Mouse (Mus musculus): ENCODE results near the gene Bhmt.
"Not testable (repeated sequence)": the region's sequence is repeated elsewhere in the genome, so short reads cannot be mapped to it uniquely, and the experiment has no call there.

Gene Bhmt

DNA sequence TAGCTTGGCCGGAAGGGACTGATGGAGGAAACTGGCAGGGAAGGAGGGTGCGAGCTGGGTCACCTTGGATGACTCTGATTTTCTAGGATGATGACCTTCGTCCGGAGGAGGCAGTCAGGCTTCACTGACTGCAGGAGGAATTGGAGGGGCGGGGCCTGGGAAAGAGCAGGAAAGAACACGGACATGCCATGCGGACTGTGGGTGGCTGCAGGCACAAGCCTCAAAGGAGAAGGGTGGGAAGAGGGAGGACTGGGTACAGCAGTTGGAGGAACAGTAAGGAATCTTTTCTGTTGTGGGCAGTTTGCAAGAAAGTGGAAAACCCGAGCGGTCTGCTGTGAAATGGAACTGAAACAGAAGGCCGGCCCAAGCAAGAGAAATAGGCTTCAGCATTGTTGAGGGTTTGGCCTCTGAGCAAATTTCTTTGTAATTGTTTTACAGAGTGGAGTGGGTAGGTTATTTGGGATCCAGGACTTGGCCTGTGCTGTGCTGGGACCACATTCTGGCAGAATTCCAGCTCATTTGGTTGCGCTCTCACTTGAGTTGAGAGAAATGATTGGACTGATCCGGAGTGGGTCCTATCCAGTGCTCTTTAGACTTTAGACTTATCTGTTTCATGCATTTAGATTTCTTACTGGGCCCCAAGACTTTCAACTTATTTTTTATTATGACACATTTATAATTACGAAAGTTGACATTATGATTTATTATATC is 30.7 kb downstream of the Bhmt start:
- no peak for DNase-seq

DNA sequence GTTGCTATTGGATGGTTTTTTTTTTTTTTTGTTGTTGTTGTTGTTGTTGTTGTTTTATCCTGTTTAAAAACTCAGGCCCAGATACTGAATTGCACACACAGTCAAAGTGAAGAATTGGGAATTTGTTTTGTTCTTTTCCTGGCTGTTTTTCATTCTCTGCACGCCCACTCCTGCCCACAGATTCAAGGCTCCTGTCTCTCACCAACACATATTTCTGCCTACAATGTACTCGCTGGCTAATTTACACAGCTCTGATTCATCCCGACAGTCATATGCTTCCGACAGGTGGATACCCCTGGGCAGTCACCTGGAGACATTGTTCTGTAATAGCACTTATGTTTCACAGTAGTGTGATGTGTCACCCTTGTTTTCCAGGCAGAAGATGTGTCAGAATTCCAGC is 33.1 kb downstream of the Bhmt start:
- DNase-seq: no peak

DNA sequence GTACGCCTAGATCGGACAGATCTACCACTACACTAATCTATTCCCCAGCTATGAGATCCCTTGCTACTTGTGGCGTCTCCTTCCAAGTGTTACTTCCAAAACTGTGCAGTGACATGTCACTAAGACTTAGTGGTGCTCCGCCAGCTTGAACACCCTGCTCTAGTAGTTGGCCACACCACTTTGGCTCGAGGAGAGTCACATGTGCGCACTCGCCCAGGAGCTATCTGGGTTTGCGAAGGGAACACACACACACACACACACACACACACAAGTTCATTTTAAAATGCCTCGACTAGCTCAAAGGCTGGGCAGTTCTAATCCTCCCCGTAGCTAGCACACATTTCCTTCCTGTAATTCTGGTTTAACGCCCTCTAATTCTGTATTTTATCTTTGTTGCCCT is 36.2 kb downstream of the Bhmt start:
- DNase-seq: no peak

DNA sequence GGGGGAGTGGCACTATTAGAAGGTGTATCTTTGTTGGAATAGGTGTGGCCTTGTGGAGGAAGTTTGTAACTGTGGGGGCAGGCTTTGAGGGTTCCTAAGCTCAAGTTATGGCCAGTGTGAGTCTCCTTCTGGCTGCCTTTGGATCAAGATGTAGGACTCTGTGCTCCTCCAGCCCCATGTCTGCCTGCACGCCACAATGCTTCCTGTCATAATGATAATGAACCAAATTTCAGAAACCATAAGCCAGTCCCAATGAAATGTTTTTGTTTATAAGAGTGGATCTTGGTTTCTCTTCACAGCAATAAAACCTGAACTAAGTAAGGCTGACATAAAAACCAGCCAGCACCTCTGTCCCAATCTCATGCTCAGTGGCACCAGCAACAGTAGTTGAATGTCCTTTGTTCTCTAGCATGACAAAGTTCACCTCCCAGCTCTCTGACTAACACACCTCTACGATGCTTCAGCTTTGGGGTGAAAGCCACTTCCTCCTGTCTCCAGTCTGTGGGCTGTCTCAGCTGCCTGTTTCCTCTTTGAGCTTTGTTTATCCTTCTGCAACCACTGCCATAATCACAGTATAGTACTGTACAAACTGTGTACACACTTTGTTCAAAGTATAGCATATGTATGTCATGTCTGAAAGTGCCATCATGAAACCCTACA is 44.6 kb downstream of the Bhmt start:
- DNase-seq: no peak

DNA sequence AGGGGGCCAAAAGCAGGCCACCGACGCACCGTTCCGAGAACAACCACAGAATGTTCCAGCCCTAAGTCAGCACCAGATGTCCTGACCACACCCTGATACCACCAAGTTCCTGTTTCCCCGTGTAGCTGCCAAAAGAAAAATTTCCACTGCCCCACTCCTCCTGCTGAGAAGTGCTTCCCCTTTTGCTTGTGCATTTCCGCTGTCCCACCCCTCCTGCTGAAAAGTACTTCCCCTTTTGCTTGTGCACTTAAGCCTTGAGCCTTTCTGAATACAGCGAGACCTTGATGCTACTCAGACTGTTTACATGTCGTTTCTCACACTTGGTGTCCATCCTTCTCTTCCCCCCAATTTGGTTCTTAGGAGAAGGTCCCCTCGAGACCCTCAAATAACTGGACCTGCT is 55.2 kb downstream of the Bhmt start:
- DNase-seq: not testable (repeated sequence)

- no peak for DNase-seq
Measured at GRCm38 (mm10) chr13:93580431-93580830, 57.3 kb downstream of the Bhmt start.

DNA sequence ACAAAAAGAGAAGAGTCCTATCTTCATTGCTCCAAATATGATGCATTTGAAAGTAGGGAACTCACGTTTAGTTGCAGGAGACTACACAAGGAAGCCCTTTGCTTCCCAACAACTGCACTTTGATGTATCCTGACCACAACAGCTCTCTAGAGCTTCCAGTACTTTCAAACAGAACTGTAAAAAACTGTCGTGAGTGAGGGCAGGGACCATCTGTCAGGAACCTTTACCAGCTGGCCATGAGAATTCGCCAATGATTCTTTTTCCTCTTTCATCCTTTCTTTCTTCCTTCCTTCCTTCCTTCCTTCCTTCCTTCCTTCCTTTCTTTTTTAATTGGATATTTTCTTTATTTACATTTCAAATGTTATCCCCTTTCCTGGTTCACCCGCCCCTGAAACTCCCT is 68.1 kb downstream of the Bhmt start:
- no peak for DNase-seq

Measured in embryo, embryonic 11 days (tissue).